Mouse (Mus musculus) embryonic facial prominence, embryonic 14.5 days (tissue): Measurements from ENCODE around the gene Dgkd. TPM values are rescaled to one million over a fixed set of nuclear protein-coding genes. Genes with fewer than 3 reads are reported as not detected.

Experiments
- ATAC-seq: fragments of 200-750 bp; cut with Nextera tagmentation; 2 replicates; pipeline ENCODE4 v1.8.0; 2017; ENCODE audit warnings: low read depth, moderate number of reproducible peaks, moderate TSS enrichment
- DNase-seq: peaks from one replicate; pipeline ENCODE4 v3.0.0-alpha.2; 2015; ENCODE audit warnings: low spot score
- H3K27ac ChIP-seq: fragments of 300-500 bp; sonication (generic); replicated peaks from 2 replicates; pipeline ENCODE4 v1.5.1; 2014; ENCODE audit warnings: low read depth, mild to moderate bottlenecking, low read length, moderate library complexity
- H3K27me3 ChIP-seq: fragments of 300-500 bp; sonication (generic); replicated peaks from 2 replicates; pipeline ENCODE4 v1.6.1; 2014; ENCODE audit warnings: low read length; ENCODE audit not compliant: control insufficient read depth, insufficient read depth
- H3K36me3 ChIP-seq: fragments of 300-500 bp; sonication (generic); 2 replicates; pipeline ENCODE4 v1.6.1; 2014; ENCODE audit warnings: low read length, mixed read lengths; ENCODE audit not compliant: control insufficient read depth, insufficient read depth
- H3K4me1 ChIP-seq: fragments of 300-500 bp; sonication (generic); 2 replicates; pipeline ENCODE4 v1.6.1; 2014; ENCODE audit warnings: antibody characterized with exemption, low read length; ENCODE audit not compliant: control insufficient read depth, insufficient read depth
- H3K4me2 ChIP-seq: fragments of 300-500 bp; sonication (generic); 2 replicates; pipeline ENCODE4 v1.6.1; 2014; ENCODE audit warnings: low read depth, mild to moderate bottlenecking, low read length, moderate library complexity, mixed read lengths
- H3K4me3 ChIP-seq: fragments of 300-500 bp; sonication (generic); 2 replicates; pipeline ENCODE4 v1.5.1; 2014; ENCODE audit warnings: low read depth, mild to moderate bottlenecking, low read length
- H3K9ac ChIP-seq: fragments of 300-500 bp; sonication (generic); 2 replicates; pipeline ENCODE4 v1.6.1; 2014; ENCODE audit warnings: low read depth, mild to moderate bottlenecking, low read length, moderate library complexity, mixed read lengths
- H3K9me3 ChIP-seq: fragments of 300-500 bp; sonication (generic); 2 replicates; pipeline ENCODE4 v1.6.1; 2016; ENCODE audit warnings: low read length; ENCODE audit not compliant: control insufficient read depth
- WGBS: fragments of 180-500 bp; shearing (Covaris S2); extraction: QIAGEN DNeasy Blood & Tissue Kit; methylation state at CpG from one replicate; pipeline ENCODE4 v1.1.7; 2014; 5-methylcytosine and 5-hydroxymethylcytosine counted together
- polyA plus RNA-seq: library from polyadenylated mRNA; unstranded; fragments of >200 nt; fragmentation: Nextera tagmentation; extraction: Ambion mirVana; gene quantifications from 2 replicates; pipeline ENCODE4 v1.2.1, GENCODE M21; 2014

Gene Dgkd
- polyA plus RNA-seq, 1 experiment from 2014 or later: 31.7 TPM

DNA sequence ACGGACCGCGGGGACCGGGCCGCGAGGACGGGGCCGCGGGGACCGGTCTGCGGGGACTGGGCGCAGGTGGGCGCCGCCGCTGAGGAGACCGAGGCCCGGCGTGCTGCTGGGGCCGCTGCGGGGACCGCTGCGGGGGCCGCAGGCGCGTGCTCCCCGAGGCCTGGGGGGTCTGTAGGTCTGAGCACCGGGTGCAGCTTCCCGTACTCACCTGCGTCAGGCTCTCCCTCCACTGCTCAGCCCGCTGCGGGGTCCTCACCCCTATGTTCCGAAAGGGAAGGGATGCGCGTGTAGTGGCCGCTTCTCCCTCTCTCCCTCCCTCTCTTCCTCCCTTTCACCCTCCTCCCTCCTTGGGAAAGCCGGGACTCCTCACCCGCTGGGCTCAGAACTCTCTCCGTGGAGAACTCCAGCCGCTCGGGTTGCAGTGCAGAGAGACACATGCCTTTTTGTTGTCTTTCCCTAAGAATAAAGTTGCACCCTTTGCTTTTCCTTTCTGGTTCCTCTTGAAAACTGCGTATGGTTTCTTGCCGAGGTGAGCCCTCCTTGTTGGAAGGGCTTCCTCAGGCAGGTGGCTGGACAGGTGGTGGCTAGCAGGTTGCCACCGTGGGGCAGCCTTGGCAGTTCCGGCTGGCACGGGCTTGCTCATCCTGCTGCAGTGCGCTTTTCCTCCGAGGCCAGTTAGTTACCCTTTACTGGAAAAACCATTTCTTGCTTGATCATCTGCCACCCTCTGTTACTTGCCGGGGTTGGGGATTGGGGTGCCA lies 694 bp downstream of the Dgkd start:
- H3K27me3 ChIP-seq: no peaks in the 10 kb centered on the region
- peak; percentile 35 for ATAC-seq
- peak overlapping the region; percentile 50 for H3K27ac ChIP-seq
- H3K36me3 ChIP-seq: no peaks in the 10 kb centered on the region
- DNase-seq: peak; percentile 60
- no peaks in the 10 kb centered on the region for H3K9me3 ChIP-seq
- peaks cover 17% of the 10 kb centered on the region; the same call in 1 of the 2 replicates for H3K4me1 ChIP-seq
- peak overlapping the region; percentile 82 for H3K4me3 ChIP-seq
- H3K4me2 ChIP-seq: peak overlapping the region; percentile 78
- WGBS: under 1% methylated on average over 22 of the region's 48 CpGs
- H3K9ac ChIP-seq: peak overlapping the region; percentile 87

- 24% methylated on average over 6 of the region's 6 CpGs for WGBS
- Histone ChIP-seq H3K9ac (peak overlapping the region; percentile 87), H3K4me2 (peak overlapping the region; percentile 78), H3K4me1 (peaks cover 17% of the 10 kb centered on the region; the same call in 1 of the 2 replicates), H3K27ac (no peak overlapping the region), H3K9me3 (no peaks in the 10 kb centered on the region), H3K27me3 (no peaks in the 10 kb centered on the region), H3K36me3 (no peaks in the 10 kb centered on the region), H3K4me3 (peak overlapping the region; percentile 82)
- no peak for DNase-seq
- no peak for ATAC-seq
Measured at GRCm38 (mm10) chr1:87854411-87854810, 1.3 kb downstream of the Dgkd start.

GRCm38 (mm10) chr1:87854851-87855251 lies 1.8 kb downstream of the Dgkd start:
- H3K4me1 ChIP-seq: peaks cover 17% of the 10 kb centered on the region; the same call in 1 of the 2 replicates
- H3K9me3 ChIP-seq: no peaks in the 10 kb centered on the region
- 36% methylated on average over 2 of the region's 2 CpGs for WGBS
- ATAC-seq: no peak
- H3K9ac ChIP-seq: no peak overlapping the region
- no peaks in the 10 kb centered on the region for H3K36me3 ChIP-seq
- H3K4me3 ChIP-seq: peak overlapping the region; percentile 82
- H3K27me3 ChIP-seq: no peaks in the 10 kb centered on the region
- H3K4me2 ChIP-seq: peak overlapping the region; percentile 78
- H3K27ac ChIP-seq: no peak overlapping the region
- DNase-seq: no peak

DNA sequence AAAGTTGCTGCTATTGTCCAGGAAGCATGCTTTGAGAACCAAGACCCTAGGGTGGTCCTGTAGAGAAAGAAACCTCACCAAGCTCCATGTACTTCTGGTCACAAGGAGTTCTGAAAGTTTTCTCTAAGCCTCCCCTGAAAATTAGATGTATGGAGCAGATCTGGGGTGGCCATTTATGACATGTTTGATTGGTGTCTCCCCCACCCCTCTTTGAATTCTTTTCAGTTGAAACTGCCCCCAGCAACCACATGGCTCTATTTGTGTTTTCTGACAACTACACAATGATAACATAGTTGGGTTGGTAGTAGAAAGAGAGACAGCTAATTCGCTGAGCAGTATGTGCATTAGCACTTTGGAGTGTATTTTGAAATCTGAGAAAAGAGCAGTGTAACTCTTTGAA lies 2.4 kb downstream of the Dgkd start:
- Histone ChIP-seq H3K9ac (no peak overlapping the region), H3K36me3 (no peaks in the 10 kb centered on the region), H3K27me3 (no peaks in the 10 kb centered on the region), H3K9me3 (no peaks in the 10 kb centered on the region), H3K4me2 (0 out of 2 replicates have a peak overlapping the region, but pooled peaks have one; percentile 8), H3K4me3 (no peak overlapping the region), H3K27ac (no peak overlapping the region), H3K4me1 (peaks cover 17% of the 10 kb centered on the region; the same call in 1 of the 2 replicates)
- ATAC-seq (no peak), DNase-seq (no peak)
- 77% methylated on average over 1 of the region's 1 CpGs for WGBS

GRCm38 (mm10) chr1:87856823-87857222 lies 3.7 kb downstream of the Dgkd start:
- ATAC-seq (no peak), DNase-seq (no peak)
- H3K4me2 ChIP-seq: no peak overlapping the region
- H3K27me3 ChIP-seq: no peaks in the 10 kb centered on the region
- no peak overlapping the region for H3K27ac ChIP-seq
- H3K9me3 ChIP-seq: no peaks in the 10 kb centered on the region
- 64% methylated on average over 3 of the region's 3 CpGs for WGBS
- no peak overlapping the region for H3K4me3 ChIP-seq
- H3K9ac ChIP-seq: no peak overlapping the region
- no peaks in the 10 kb centered on the region for H3K36me3 ChIP-seq
- H3K4me1 ChIP-seq: peaks cover 17% of the 10 kb centered on the region; the same call in 1 of the 2 replicates

DNA sequence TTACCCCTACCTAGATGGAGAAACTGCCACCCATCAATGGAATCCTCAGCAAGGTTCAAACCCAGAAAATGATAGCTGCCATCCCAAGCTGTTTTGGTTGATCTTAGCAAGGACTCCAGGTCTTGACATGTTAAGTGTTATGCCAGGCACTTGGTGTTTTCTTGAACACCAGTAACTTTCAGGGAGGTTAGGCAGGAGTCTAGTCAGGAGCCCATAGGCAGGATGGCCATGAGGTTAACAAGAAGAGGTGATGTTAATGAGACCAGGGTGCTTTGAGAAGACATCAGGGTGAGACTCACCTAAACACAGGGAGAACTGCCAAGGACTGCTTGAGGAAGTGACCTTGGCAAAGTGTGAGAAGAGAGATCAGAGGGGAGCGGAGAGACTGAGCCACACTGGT lies 4.9 kb downstream of the Dgkd start:
- no peak overlapping the region for H3K27ac ChIP-seq
- H3K9me3 ChIP-seq: no peaks in the 10 kb centered on the region
- H3K27me3 ChIP-seq: no peaks in the 10 kb centered on the region
- no peak overlapping the region for H3K4me3 ChIP-seq
- DNase-seq: no peak
- 96% methylated on average over 1 of the region's 1 CpGs for WGBS
- peaks cover 17% of the 10 kb centered on the region; the same call in 1 of the 2 replicates for H3K4me1 ChIP-seq
- no peak for ATAC-seq
- H3K9ac ChIP-seq: no peak overlapping the region
- no peak overlapping the region for H3K4me2 ChIP-seq
- H3K36me3 ChIP-seq: no peaks in the 10 kb centered on the region

DNA sequence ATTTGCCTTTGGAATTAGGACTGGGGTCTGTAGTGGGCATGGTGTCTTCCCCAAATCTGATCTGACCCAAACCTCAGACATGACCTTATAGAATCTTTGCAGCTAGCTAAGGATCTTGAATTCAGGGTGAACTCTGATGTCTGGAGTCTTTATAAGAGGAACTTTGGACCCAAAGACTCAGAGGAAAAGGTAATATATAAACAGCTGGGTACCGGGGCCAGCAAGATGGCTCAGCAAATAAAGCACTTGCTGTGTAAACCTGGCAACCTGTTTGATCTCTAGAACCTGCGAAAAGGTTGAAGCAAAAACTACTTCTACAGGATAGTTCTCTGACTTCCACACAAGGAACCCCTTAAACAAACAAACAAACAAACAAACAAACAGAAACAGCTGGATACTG lies 5.4 kb downstream of the Dgkd start:
- no peak for ATAC-seq
- H3K9ac ChIP-seq: no peak overlapping the region
- 95% methylated on average over 2 of the region's 2 CpGs for WGBS

DNA sequence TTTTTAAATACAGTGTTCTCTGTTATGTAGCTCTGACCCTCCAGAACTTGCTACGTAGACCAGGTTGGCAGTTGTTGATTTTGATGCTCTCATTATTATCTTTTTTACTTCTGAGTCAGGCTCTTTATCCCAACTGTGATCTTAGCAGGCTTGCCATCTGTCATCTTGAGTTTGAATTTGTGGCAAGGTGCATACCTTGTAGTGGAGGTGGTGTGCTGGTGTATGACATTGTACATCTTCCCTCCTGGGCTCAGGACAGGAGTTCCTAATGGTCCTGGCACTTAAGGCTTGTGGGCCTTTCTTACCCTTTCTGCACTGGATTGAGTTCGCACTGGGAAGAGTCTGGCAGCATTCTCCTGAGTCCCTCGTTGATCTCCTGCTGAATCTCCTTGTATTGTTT lies 10.5 kb downstream of the Dgkd start:
- DNase-seq: no peak
- Histone ChIP-seq H3K4me3 (no peak overlapping the region), H3K4me2 (no peak overlapping the region), H3K36me3 (no peaks in the 10 kb centered on the region), H3K4me1 (0 out of 2 replicates have a peak, but pooled peaks cover 5% of the 10 kb centered on the region), H3K9ac (no peak overlapping the region), H3K27ac (no peak overlapping the region), H3K27me3 (no peaks in the 10 kb centered on the region), H3K9me3 (no peaks in the 10 kb centered on the region)
- WGBS: 68% methylated on average over 3 of the region's 3 CpGs
- ATAC-seq: no peak

More for the DNA sequence above, 5.4 kb downstream of the Dgkd start:
- DNase-seq: no peak
- Histone ChIP-seq H3K4me2 (no peak overlapping the region), H3K4me1 (peaks cover 17% of the 10 kb centered on the region; the same call in 1 of the 2 replicates), H3K36me3 (no peaks in the 10 kb centered on the region), H3K27ac (no peak overlapping the region), H3K4me3 (no peak overlapping the region), H3K9me3 (no peaks in the 10 kb centered on the region), H3K27me3 (no peaks in the 10 kb centered on the region)

- DNase-seq (no peak), ATAC-seq (no peak)
- Histone ChIP-seq H3K4me1 (0 out of 2 replicates have a peak, but pooled peaks cover 5% of the 10 kb centered on the region), H3K9me3 (no peaks in the 10 kb centered on the region), H3K27ac (no peak overlapping the region), H3K9ac (no peak overlapping the region), H3K27me3 (no peaks in the 10 kb centered on the region), H3K36me3 (no peaks in the 10 kb centered on the region), H3K4me3 (no peak overlapping the region), H3K4me2 (no peak overlapping the region)
Measured at GRCm38 (mm10) chr1:87864889-87865288, 11.8 kb downstream of the Dgkd start.
